Mouse (Mus musculus) G1E (cell line): Measurements from ENCODE around the gene Cypt1. TPM values are rescaled to one million over a fixed set of nuclear protein-coding genes. Genes with fewer than 3 reads are reported as not detected.

Source experiments
- ATAC-seq: 2 replicates; pipeline ENCODE4 v1.8.0; 2016; ENCODE audit warnings: mild to moderate bottlenecking; ENCODE audit not compliant: insufficient number of reproducible peaks, poor library complexity, low FRiP score, severe bottlenecking; ENCODE audit errors: extremely low read depth
- DNase-seq: peaks from one replicate; pipeline ENCODE4 v3.0.0; 2012; ENCODE audit warnings: low spot score
- H3K27me3 ChIP-seq: 2 replicates; pipeline ENCODE4 v1.6.1; 2012; ENCODE audit warnings: mild to moderate bottlenecking, low read length, inconsistent platforms; ENCODE audit not compliant: insufficient read depth
- H3K36me3 ChIP-seq: replicated peaks from 2 replicates; pipeline ENCODE3; 2012; ENCODE audit warnings: mild to moderate bottlenecking, inconsistent platforms
- H3K4me1 ChIP-seq: 2 replicates; pipeline ENCODE4 v1.6.1; 2012; ENCODE audit warnings: low read depth, low read length, inconsistent platforms, mixed read lengths; ENCODE audit not compliant: insufficient read depth
- H3K4me3 ChIP-seq: 2 replicates; pipeline ENCODE4 v1.5.1; 2012; ENCODE audit warnings: low read depth, mild to moderate bottlenecking, inconsistent platforms, low read length, moderate library complexity, mixed read lengths
- H3K9me3 ChIP-seq: replicated peaks from 2 replicates; pipeline ENCODE4 v1.6.1; 2012; ENCODE audit warnings: inconsistent platforms
- CTCF ChIP-seq: IDR thresholded peaks from 2 replicates; pipeline ENCODE4 v1.5.1; 2012; ENCODE audit warnings: low read depth, low read length, inconsistent platforms, mixed read lengths
- GATA1 ChIP-seq: IDR thresholded peaks from 2 replicates; pipeline ENCODE4 v1.6.1; 2012; ENCODE audit warnings: borderline replicate concordance, low read length, inconsistent platforms, mixed read lengths
- GATA2 ChIP-seq: IDR thresholded peaks from 2 replicates; pipeline ENCODE4 v1.6.1; 2012; ENCODE audit warnings: low read depth, low read length, inconsistent platforms, borderline replicate concordance
- POLR2AphosphoS5 ChIP-seq: IDR thresholded peaks from 2 replicates; pipeline ENCODE4 v1.6.1; 2012; ENCODE audit warnings: low read depth, low read length, inconsistent platforms; ENCODE audit not compliant: insufficient replicate concordance
- TAL1 ChIP-seq: conservative IDR thresholded peaks from 2 replicates; pipeline ENCODE4 v1.6.1; 2012; ENCODE audit warnings: low read depth, low read length, inconsistent platforms, mixed read lengths
- polyA plus RNA-seq: library from polyadenylated mRNA; stranded (reverse); fragments of >175 nt; gene quantifications from 2 replicates; pipeline ENCODE4 v1.2.3, GENCODE M21; 2012
- total RNA-seq, 2 experiments: library from RNA; stranded (forward) in 1 of 2; stranded (reverse) in 1 of 2; fragments of 200-1000 nt in 1 of 2; fragments of >200 nt in 1 of 2; fragmentation: Nextera tagmentation in 1 of 2; gene quantifications; 2 replicates each; pipeline ENCODE4 v1.2.3; 2014 to 2017

Cypt1 gene
- total RNA-seq (2014; fragmentation: Nextera tagmentation) (not detected in 2 replicates), total RNA-seq (2017) (not detected in 2 replicates), polyA plus RNA-seq (not detected in 2 replicates)

GRCm38 (mm10) chrX:16522569-16522968 lies at the start of gene Cypt1:
TSS of gene Cypt1 (plus strand) at chrX:16522869.
- DNase-seq (no peak), ATAC-seq (no peak)
- Histone ChIP-seq H3K9me3 (no peaks in the 10 kb centered on the region), H3K4me3 (no peak within 1 kb of the TSS), H3K27me3 (no peaks in the 10 kb centered on the region), H3K4me1 (no peaks in the 10 kb centered on the region), H3K36me3 (no peaks in the 10 kb centered on the region)
- TF ChIP-seq GATA2: no peak
- TF ChIP-seq GATA1: no peak
- no peak for TF ChIP-seq POLR2AphosphoS5
- no peak for TF ChIP-seq TAL1
- no peak for TF ChIP-seq CTCF

DNA sequence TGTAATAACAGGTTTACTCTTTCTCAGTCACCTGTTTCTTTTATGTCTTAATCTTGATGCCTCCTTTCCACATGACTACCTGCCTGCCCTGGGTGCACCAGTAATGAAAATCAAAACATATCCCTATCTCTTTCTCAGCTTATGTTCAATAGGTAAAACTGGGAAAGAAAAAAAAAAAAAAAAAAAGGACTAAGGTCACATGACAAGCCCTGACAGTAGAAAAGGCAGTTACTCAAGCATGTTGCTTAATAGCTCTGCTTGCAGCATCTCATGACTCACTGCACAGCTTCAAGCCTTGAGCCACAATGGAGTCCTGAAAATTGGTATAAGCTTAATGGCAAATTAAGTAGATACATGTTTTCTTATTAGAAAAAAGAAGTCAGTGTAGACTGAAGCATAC lies 24.1 kb downstream of the Cypt1 start:
- Histone ChIP-seq H3K27me3 (no peaks in the 10 kb centered on the region), H3K36me3 (no peaks in the 10 kb centered on the region), H3K4me3 (no peak overlapping the region), H3K9me3 (no peaks in the 10 kb centered on the region), H3K4me1 (no peaks in the 10 kb centered on the region)
- ATAC-seq: no peak
- DNase-seq: no peak
- TF ChIP-seq CTCF (no peak), GATA1 (no peak), GATA2 (no peak), TAL1 (no peak), POLR2AphosphoS5 (no peak)

GRCm38 (mm10) chrX:16557061-16557460 lies 34.4 kb downstream of the Cypt1 start:
- Histone ChIP-seq H3K36me3 (no peaks in the 10 kb centered on the region), H3K9me3 (no peaks in the 10 kb centered on the region), H3K4me3 (no peak overlapping the region), H3K27me3 (no peaks in the 10 kb centered on the region), H3K4me1 (no peaks in the 10 kb centered on the region)
- TF ChIP-seq TAL1 (no peak), GATA1 (no peak), POLR2AphosphoS5 (no peak)
- ATAC-seq: no peak
- no peak for DNase-seq

DNA sequence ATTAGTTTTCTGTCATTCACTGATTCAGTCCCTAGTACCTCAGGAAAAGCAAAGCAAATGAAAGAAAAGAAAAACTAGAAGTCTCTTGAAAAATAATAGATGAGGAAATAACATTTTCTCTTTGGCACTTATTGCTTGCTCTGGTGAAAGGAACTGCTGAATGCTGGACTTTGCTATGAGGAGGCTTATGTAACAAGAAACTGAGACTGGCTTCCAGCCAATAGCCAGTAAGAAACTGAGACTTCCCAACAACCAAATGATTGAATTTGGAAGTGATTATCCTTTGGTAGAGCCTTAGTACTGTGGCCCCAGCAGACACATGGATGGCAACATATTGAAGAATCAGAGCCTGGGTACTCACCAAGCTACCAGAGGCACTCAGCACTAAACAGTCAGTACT lies 35.8 kb downstream of the Cypt1 start:
- TF ChIP-seq TAL1 (no peak), GATA2 (no peak), GATA1 (no peak), CTCF (no peak), POLR2AphosphoS5 (no peak)

More for the DNA sequence above, 35.8 kb downstream of the Cypt1 start:
- Histone ChIP-seq H3K4me3 (no peak overlapping the region), H3K4me1 (no peaks in the 10 kb centered on the region), H3K27me3 (no peaks in the 10 kb centered on the region), H3K9me3 (no peaks in the 10 kb centered on the region), H3K36me3 (no peaks in the 10 kb centered on the region)
- DNase-seq: no peak
- ATAC-seq: no peak

Other genes starting within 250 kb of the Cypt1 start
- gene Maoa, start 96.8 kb downstream of the Cypt1 start, total RNA-seq (2014; fragmentation: Nextera tagmentation): 6.5 and 7.1 TPM in 2 replicates
- 8.7 and 9.2 TPM in 2 replicates for gene Maoa, start 96.8 kb downstream of the Cypt1 start, total RNA-seq (2017)
- gene Maoa, start 96.8 kb downstream of the Cypt1 start, polyA plus RNA-seq: 0.36 and 0.42 TPM in 2 replicates